Mouse (Mus musculus): ENCODE measurements around the gene Hoxd13.

Gene Hoxd13

GRCm38 (mm10) chr2:74709465-74710419, 41.6 kb downstream of the Hoxd13 start:
- DNase-seq: no peak

GRCm38 (mm10) chr2:74710929-74711543, 42.9 kb downstream of the Hoxd13 start:
- DNase-seq: no peak

- DNase-seq: no peak
Measured at GRCm38 (mm10) chr2:74711721-74712621, 43.9 kb downstream of the Hoxd13 start, which contains the start of the genes Hoxd3 and Hoxd4. Gene Hoxd3 (plus strand): TSS chr2:74711927. Gene Hoxd4 (plus strand): TSS chr2:74711929.

- no peak for DNase-seq
Measured at GRCm38 (mm10) chr2:74713239-74714150, 45.4 kb downstream of the Hoxd13 start.

- no peak for DNase-seq
Measured at GRCm38 (mm10) chr2:74714156-74714789, 46.2 kb downstream of the Hoxd13 start.

- DNase-seq: no peak
Measured at GRCm38 (mm10) chr2:74714881-74715280, 46.8 kb downstream of the Hoxd13 start.

- peak; percentile 79 for DNase-seq
Measured at GRCm38 (mm10) chr2:74715504-74716241, 47.6 kb downstream of the Hoxd13 start.

GRCm38 (mm10) chr2:74720384-74720783, 52.3 kb downstream of the Hoxd13 start:
- no peak for DNase-seq

- DNase-seq: no peak
Measured at GRCm38 (mm10) chr2:74720955-74721491, 52.9 kb downstream of the Hoxd13 start.
